Mouse (Mus musculus) 3134 (cell line): ENCODE measurements around the gene Zbtb16.

Source experiments
- DNase-seq: peaks from one replicate; pipeline ENCODE4 v3.0.0-alpha.2; 2011; ENCODE audit warnings: low spot score; ENCODE audit not compliant: insufficient read length; ENCODE audit errors: extremely low read depth

Gene Zbtb16

DNA sequence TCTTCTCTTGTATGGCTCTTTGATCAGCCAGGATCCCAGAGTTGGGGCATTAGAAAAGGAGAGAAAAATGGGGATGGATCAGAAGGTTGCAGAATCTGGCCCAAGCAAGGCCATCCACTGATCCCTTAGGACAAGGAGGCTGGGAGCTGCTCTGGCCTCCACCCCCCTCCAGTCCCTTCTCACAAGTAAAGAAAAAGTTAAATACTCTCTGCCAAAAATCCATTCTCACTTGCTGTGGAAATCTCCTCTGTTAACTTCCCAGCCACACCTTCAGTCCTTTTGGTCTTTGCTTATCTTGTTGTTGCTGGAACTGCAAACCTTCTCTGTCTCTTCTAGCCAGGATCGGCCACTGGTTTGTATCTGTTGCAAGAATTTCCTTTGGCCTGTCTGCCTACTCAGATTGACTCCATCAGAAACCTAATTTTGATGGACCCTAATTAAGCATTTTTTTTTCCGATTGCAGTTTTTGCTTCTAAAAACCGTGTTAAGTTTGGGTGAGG, 218.5 kb downstream of the Zbtb16 start:
- no peak for DNase-seq

- DNase-seq: no peak
These were observed 222.8 kb downstream of the Zbtb16 start for GRCm38 (mm10) chr9:48613221-48613620.

DNA sequence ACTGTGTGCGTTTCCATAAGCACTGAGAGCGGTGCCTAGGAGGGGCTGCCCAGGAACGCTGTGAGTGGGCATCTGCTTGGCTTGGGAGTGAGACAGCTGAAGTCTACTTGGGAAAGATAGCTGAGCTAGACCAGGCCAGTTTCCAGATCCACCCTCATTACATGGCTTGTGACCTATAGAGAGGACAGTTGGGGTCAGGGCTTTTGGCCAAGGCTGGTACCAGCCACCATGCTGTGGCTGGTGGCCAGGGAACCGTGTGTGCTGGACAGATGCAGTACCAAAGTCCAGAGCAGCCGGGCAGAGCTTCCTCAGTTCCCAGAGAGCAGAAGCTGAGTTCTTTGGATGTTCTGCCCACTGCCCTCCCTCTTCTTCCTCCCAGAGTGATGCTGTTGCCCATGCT, 223.5 kb downstream of the Zbtb16 start:
- DNase-seq: no peak

GRCm38 (mm10) chr9:48611032-48611431, 225.0 kb downstream of the Zbtb16 start:
- no peak for DNase-seq

- no peak for DNase-seq
These were observed 226.3 kb downstream of the Zbtb16 start for GRCm38 (mm10) chr9:48609734-48610133.

- no peak for DNase-seq
These were observed 228.6 kb downstream of the Zbtb16 start for GRCm38 (mm10) chr9:48607417-48607816.

- DNase-seq: no peak
These were observed 229.9 kb downstream of the Zbtb16 start for GRCm38 (mm10) chr9:48606171-48606570.

DNA sequence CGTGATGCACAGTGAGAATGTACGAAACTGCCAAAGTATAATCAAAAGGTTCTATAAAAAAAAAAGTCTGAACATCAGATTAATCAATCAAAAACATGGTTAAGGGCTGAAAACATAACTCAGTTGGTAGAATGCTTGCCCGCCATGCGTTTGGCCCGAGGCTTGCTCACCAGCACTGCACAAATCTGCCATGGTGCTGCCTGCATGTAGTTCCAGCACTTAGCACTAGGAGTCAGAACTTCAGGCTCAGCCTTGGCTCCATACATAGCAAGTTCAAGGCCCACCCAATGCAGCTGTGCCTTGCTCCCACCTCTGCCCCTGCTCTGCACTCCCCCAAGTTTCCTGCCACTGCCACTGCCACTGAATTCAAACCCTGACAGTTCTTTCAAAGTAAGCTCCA, 230.3 kb downstream of the Zbtb16 start:
- no peak for DNase-seq

- DNase-seq: peak; percentile 11
These were observed 231.0 kb downstream of the Zbtb16 start, which contains the start of gene Nnmt for GRCm38 (mm10) chr9:48604939-48605598. TSS of gene Nnmt (minus strand) at chr9:48605153.
